Mouse (Mus musculus): ENCODE measurements at regions not wholly inside any gene's neighbourhood (a gene's known extent, or its start where the extent isn't known, plus 50 kb on each side); places are given as distances from the start of the nearest gene placed in this dataset.

DNA sequence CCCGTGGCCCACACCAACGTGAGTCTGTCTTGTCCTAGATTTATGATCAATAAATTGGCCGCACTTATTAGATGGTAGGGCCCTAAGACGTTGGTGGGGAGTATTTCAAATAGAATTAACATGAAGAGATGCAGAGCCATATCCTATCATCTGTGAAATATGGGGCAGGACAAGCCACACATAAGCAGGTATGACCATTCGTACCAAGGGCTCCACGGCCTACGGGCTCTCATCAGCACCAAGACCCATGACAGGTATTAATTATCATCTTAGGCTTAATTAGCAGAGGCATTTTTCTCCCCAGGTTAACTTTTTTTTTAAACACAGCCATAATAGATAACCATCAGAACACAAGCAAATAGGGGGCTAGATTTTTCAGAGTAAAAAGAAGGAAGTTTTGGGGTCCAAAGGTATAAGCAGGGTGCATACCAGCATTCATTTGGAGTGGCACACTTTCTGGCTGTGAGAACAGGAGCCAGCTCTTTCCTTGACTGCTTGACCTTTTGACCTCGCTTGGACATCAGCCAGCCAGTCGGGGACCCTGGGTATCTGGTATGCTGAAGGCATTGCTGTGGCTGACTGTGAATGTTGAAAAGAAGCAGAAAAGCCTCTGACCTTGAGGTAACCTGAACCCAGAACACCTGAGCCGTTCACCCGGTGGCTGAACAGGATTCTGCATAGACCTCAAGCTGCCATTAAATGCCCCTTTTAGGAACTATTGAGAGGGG, 185.8 kb downstream of the Snx10 start:
- TF ChIP-seq POLR2A (IDR thresholded peaks at IDR 0.05; ENCODE audit: insufficient read length, low read depth) = no peak
- no peak for TF ChIP-seq MYOG (IDR thresholded peaks at IDR 0.05; ENCODE audit: control insufficient read depth in 1 of 3, insufficient read depth in 1 of 3, insufficient read length in 2 of 3, low read depth in 2 of 3)
- no peak for TF ChIP-seq USF1 (IDR thresholded peaks at IDR 0.05; ENCODE audit: low read depth)
- TF ChIP-seq MAX (IDR thresholded peaks at IDR 0.05; ENCODE audit: low read depth) = no peak
- no peak for TF ChIP-seq MYOD1 (IDR thresholded peaks at IDR 0.05; ENCODE audit: control insufficient read depth in 1 of 3, insufficient read length in 2 of 3, low read depth in 2 of 3)
- no peak for TF ChIP-seq POLR2AphosphoS2 (IDR thresholded peaks at IDR 0.05; ENCODE audit: insufficient read length, low read depth)
- TF ChIP-seq E2F4 (IDR thresholded peaks at IDR 0.05; ENCODE audit: insufficient read depth) = no peak
- no peak for TF ChIP-seq CEBPB (IDR thresholded peaks at IDR 0.05; ENCODE audit: insufficient read depth, poor library complexity, severe bottlenecking)
- TF ChIP-seq TCF12 (IDR thresholded peaks at IDR 0.05; ENCODE audit: insufficient read depth, poor library complexity, severe bottlenecking) = no peak
- no peak for TF ChIP-seq TCF3 (IDR thresholded peaks at IDR 0.05; ENCODE audit: insufficient read length, low read depth)
- TF ChIP-seq SRF (IDR thresholded peaks at IDR 0.05; ENCODE audit: control insufficient read depth, insufficient read length, low read depth) = no peak

Data from myocyte (in vitro differentiated cells).